Mouse (Mus musculus) regulatory T cell (primary cell): ENCODE results near the gene 4933427D14Rik.

Source experiments
- in situ Hi-C: fragments of 300-600 bp; cut with MboI, MseI; formaldehyde crosslinking; loops from one replicate; pipeline ENCODE4 v1.15.1; 2025; ENCODE audit warnings: high pct_unique_total_duplicates

4933427D14Rik gene

GRCm38 (mm10) chr11:72104223-72104622 lies 103.0 kb downstream of the 4933427D14Rik start:
- in situ Hi-C loops = no loop called here
